Mouse (Mus musculus) kidney, postnatal 14 days (tissue): ENCODE measurements at regions not wholly inside any gene's neighbourhood (a gene's known extent, or its start where the extent isn't known, plus 50 kb on each side); places are given as distances from the start of the nearest gene placed in this dataset.

Source experiments
- DNase-seq: peaks from one replicate; pipeline ENCODE4 v3.0.0; 2022; ENCODE audit warnings: mixed read lengths

DNA sequence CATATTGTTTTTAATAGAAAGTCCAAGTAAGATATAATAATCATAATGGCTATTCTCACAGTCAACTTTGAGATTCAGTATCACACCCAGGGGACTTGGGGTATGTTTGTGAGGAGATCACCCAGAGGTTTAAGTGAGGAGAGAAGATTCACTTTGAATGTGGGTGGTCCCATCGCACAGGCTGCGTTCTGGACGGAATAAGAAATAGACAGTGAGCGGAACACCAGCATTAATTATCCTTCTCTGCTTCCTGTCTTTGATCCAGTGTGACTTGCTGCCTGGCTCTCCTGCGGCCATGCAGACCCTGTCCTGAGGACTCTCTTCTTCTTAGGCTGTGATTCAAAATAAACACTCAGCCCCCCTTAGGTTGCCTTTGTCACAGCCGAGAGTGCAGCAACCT lies 60.6 kb upstream of the Kras start:
- no peak for DNase-seq

DNA sequence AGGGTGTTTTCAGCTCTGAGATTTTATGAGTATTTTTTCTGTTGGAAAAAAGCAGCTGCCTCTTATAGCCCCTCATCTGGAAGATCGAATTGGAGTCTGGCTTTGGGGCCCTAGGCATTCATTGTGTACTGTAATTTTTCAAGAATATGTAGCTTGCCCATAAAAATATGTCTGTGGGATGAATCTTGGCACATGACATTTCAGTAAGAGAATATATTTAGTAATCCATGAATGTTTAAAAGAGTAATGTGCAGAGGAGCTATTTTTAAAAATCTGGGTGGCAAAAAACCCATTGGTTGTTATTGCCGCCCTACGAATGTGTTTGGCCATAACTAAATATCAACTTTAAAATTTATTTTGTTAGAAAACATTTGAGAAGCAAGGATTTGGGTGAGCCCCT lies 59.0 kb upstream of the Kras start:
- no peak for DNase-seq

DNA sequence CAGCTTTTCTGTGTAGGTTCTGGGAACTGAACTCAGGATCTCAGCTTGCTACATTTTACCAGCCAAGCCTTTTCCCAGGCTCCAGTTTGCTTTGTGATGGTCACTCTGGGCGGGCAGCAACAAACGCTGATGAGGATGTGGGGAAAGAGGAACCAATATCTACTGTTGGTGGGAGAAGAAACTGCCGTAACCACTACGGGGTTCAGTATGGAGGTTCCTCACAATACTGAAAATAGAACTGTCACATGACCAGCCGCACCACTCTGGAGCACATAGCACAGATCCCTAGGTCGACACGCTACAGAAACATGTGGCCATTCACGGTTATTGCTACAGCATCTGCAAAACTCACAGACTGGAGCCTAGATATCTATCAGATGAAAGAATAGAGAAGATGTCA lies 57.2 kb upstream of the Kras start:
- no peak for DNase-seq

DNA sequence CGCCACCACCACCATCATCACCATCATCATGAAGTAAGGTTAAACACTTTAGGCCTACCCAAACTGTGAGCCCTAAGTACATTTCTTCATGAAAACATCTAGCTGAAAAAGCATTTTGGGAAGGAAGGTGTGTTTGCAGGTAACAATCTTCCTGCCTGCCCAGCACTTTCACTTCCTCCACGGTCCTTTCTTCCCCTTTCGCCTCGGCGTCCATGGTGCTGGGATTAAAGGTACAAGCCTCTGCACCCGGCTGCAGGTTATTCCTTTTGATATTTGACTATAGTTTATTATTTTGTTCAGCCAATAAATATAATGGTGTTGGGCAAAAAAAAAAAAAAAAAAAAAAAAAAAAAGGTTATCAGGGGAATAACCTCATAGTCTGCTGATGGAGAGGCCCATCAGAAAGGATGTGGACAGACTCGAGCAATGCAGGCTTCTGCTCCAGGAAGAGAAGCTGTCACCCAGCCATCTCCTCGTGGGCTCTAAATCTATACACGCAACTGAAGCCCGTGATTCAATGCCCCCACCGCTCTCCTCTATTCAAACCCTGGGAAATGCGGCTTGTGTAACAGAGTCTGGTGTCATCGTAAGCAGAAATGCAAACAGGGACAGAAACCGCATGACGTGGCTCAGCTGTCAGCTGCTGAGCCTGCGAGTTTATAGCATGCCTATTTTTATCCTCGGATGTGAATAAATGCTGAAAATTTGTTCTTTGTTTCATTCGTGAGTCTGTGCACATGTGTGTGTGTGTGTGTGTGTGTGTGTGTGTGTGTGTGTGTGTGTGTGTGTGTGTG lies 56.5 kb upstream of the Kras start:
- peak; percentile 26 for DNase-seq

DNA sequence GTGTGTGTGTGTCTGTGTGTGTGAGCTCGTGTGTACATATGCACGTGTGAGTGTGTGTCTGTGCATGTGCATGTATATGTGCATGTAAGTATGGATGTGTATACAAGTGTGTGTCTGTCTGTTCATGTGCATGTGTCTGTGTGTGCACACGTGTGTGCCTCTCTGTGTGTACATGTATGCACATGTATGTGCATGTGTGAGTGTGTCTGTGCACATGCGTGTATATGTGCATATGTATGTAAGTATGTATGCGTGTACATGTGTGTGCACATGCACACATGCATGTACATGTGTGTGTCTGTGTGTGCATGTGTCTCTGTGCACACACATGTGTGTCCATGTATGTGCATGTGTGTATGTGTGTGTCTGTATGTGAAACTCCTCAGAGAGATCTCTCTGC lies 55.6 kb upstream of the Kras start:
- DNase-seq, result no peak

DNA sequence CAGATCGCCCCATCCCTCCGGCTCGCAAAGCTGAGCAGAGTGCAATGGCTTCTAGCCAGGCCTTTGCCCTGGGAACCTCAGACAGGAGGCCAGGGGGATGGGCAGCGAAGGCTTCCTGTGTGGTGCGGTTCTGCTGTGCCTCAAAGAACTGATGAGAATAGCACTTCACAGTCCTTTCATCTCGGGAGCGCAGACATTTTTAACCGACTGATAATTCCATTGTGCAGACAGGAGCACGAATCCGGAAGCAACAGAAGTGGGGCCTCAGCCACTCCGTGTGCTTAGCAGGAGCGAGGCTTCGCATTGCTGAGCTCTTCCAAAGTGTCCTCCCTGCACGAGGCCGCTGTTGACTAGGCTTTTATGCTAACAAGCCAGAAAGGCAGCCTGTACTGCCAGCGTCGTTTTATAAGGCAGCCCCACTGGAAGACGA lies 53.6 kb upstream of the Kras start:
- peak; percentile 51 for DNase-seq

DNA sequence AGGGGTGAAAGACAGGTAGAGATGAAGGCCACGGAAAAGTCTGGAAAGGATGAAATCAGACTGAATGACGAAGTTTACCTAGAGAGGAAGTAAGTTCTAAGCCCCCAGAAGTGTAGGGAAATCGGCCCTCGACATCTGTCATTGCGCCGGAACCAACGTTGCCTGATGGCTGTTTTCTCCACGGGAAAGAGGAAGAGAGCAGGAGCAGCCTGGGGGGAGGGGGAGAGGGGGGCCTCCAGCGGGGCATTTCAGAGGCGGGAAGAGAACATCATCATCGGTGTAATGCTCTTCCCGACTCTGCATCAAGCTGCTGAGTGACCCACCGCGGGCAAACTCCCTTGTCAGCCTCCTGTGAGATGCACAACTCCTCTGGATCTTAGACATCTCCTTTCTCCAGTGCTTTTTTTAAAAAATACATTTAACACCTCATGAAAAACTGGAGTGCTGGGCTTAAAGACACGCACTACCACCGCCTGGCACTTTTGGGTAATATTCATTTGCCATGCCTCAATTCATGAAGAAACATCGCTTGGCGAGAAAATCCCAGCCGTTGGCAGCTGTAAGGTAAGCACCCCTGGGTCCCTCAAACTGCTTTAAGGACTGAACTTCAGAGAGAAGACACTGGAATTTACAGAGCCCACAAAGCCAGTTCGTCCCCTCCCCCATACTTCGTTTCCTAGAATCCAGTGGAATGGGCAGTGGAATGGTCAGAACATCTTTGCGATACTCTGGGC lies 53.0 kb upstream of the Kras start:
- DNase-seq, result no peak

DNA sequence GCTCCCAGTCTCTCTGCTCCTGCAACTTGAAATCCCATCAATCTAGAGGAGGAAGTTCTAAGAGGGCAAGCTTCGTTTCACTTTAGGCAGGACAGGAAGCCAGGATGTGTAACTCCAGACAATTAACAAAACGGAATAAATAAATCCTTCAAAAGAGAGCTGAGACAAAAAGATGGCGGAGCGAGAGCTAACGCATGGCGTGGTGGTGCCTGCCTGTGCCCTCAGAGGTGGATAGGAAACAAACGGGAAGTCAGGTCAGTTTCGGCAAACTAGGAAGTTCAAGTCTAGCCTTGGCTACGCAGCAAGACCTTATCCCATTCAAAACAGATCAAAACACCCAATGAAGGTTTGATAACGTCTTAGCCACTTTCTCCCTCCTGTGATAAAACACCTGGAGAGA lies 52.1 kb upstream of the Kras start:
- DNase-seq, result no peak

DNA sequence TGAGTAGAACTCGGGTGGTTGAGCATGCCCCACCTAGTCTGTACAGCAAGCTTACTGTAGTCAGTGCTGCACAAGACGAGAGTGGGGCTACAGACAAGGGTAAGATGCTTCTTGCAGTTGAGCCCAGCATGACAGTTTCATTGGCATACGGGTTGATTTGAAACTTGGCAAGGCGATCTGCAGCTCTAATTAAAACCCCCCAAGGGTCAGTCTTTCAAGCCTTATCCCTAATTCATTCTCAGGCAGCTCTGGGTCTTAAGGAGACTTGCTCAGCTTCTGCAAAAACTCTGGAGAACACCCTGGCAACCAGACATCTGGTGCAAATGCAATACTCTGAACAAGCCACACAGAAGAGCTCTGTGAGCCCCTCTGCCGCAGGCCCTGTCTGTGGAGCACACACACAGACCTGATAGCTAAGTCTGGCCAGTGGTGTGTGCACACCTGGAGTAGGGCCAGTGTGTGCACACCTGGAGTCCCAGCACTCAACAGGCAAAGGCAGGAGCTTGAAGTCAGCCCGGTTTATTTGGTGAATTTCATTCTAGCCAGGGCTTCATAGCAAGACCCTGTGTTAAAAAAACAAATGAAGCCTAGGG lies 50.3 kb upstream of the Kras start:
- no peak for DNase-seq
